Mouse (Mus musculus): Measurements from ENCODE around the gene Gcdh. TPM values are rescaled to one million over a fixed set of nuclear protein-coding genes. Genes with fewer than 3 reads are reported as not detected.
A peak's percentile ranks its signal among the peaks of the same experiment; 100 is the strongest.

Gcdh gene
- polyA plus RNA-seq, 1 experiment from 2014 or later: 27.3 TPM

- no peak overlapping the region for H3K4me2 ChIP-seq (ENCODE audit: low read depth, low read length)
- no peak overlapping the region for H3K4me3 ChIP-seq (ENCODE audit: low read depth, low read length)
- ATAC-seq (ENCODE audit: low read depth): no peak
- no peaks in the 10 kb centered on the region for H3K27me3 ChIP-seq (replicated peaks; ENCODE audit: control insufficient read depth, insufficient read depth, low read length)
- 83% methylated on average over 5 of the region's 5 CpGs for WGBS
- no peak overlapping the region for H3K9ac ChIP-seq (ENCODE audit: low read depth, low read length)
- peaks cover 6% of the 10 kb centered on the region; the same call in 1 of the 2 replicates for H3K4me1 ChIP-seq (ENCODE audit: control insufficient read depth, insufficient read depth, low read length)
- DNase-seq (ENCODE audit: low spot score): no peak
- H3K36me3 ChIP-seq (ENCODE audit: control insufficient read depth, insufficient read depth, low read length): peaks cover 2% of the 10 kb centered on the region; the same call in 1 of the 2 replicates
- no peak overlapping the region for H3K27ac ChIP-seq (replicated peaks; ENCODE audit: low read depth, low read length)
- H3K9me3 ChIP-seq (ENCODE audit: control insufficient read depth, low read length): no peaks in the 10 kb centered on the region
Observed at GRCm38 (mm10) chr8:84895963-84896362, 2.2 kb upstream of the Gcdh start.

DNA sequence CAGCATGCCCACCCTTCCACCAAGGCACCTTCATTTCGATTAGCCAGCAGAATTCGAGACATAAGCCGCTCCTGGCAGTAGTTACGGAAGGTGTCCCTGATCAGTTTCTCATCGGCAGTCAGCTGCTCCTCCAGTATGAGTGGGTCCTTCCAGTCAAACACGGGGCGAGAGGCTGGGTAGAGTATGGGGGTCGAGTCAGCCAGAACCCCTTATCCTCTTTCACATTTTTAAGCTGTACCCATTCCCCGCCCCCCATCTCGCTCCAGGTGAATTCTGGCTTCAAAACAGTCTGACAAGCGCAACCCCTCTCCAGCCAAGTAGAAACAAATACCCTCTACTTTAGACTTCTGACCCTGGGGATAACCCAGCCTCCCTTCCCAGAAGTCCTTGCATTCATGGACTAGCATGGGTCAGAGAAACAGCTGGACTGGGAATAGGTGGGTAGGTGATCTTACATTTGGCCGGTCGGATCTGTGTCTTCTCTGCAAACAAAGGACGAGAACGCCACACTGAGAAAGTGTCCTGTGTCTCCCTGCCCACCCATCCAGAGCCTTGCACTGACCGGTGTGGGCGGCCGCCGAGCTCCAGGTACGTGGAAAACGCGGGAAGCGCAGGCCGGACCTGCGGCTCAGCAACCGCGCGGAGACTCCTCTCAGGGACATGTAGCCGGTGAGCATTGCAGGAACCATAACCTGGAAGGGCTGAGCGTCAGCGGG lies 570 bp downstream of the Gcdh start:
- Histone ChIP-seq H3K9me3 (ENCODE audit: control insufficient read depth, low read length) (no peaks in the 10 kb centered on the region), H3K4me2 (ENCODE audit: low read depth, low read length) (peak overlapping the region; percentile 90), H3K9ac (ENCODE audit: low read depth, low read length) (peak overlapping the region; percentile 80), H3K4me3 (ENCODE audit: low read depth, low read length) (peak overlapping the region; percentile 78), H3K27ac (replicated peaks; ENCODE audit: low read depth, low read length) (no peak overlapping the region), H3K4me1 (ENCODE audit: control insufficient read depth, insufficient read depth, low read length) (peaks cover 6% of the 10 kb centered on the region; the same call in 1 of the 2 replicates), H3K36me3 (ENCODE audit: control insufficient read depth, insufficient read depth, low read length) (peaks cover 14% of the 10 kb centered on the region), H3K27me3 (replicated peaks; ENCODE audit: control insufficient read depth, insufficient read depth, low read length) (no peaks in the 10 kb centered on the region)
- ATAC-seq (ENCODE audit: low read depth): peak; percentile 31
- DNase-seq (ENCODE audit: low spot score): no peak
- 8% methylated on average over 31 of the region's 31 CpGs for WGBS

- ATAC-seq (ENCODE audit: low read depth) (no peak), DNase-seq (ENCODE audit: low spot score) (no peak)
- Histone ChIP-seq H3K9ac (ENCODE audit: low read depth, low read length) (no peak overlapping the region), H3K27ac (replicated peaks; ENCODE audit: low read depth, low read length) (no peak overlapping the region), H3K36me3 (ENCODE audit: control insufficient read depth, insufficient read depth, low read length) (peaks cover 43% of the 10 kb centered on the region), H3K9me3 (ENCODE audit: control insufficient read depth, low read length) (no peaks in the 10 kb centered on the region), H3K4me1 (ENCODE audit: control insufficient read depth, insufficient read depth, low read length) (peaks cover 6% of the 10 kb centered on the region; the same call in 1 of the 2 replicates), H3K4me2 (ENCODE audit: low read depth, low read length) (no peak overlapping the region), H3K27me3 (replicated peaks; ENCODE audit: control insufficient read depth, insufficient read depth, low read length) (no peaks in the 10 kb centered on the region), H3K4me3 (ENCODE audit: low read depth, low read length) (no peak overlapping the region)
- 100% methylated on average over 1 of the region's 1 CpGs for WGBS
Observed at GRCm38 (mm10) chr8:84889141-84889540, 4.6 kb downstream of the Gcdh start.

DNA sequence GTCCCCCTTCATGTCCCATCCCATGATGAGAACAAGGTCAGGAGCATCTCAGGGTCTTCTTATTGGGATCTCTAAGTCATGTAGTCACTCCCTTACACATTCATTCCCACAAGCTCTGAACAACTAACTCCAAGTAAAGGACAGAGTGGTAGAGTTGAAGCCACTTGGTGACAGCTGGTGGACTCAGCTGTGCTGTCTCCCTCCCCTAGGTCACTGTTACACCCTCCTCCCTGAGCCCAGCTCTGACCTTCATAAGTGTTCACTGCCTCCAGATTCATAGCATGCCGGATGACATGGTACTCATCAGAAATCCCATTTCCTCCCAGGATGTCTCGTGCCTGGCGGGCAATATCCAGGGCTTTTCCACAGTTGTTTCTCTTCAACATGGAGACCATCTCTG lies 5.4 kb downstream of the Gcdh start:
- Histone ChIP-seq H3K27me3 (replicated peaks; ENCODE audit: control insufficient read depth, insufficient read depth, low read length) (no peaks in the 10 kb centered on the region), H3K27ac (replicated peaks; ENCODE audit: low read depth, low read length) (no peak overlapping the region), H3K9me3 (ENCODE audit: control insufficient read depth, low read length) (no peaks in the 10 kb centered on the region), H3K4me3 (ENCODE audit: low read depth, low read length) (no peak overlapping the region), H3K4me2 (ENCODE audit: low read depth, low read length) (no peak overlapping the region), H3K9ac (ENCODE audit: low read depth, low read length) (no peak overlapping the region), H3K4me1 (ENCODE audit: control insufficient read depth, insufficient read depth, low read length) (peaks cover 6% of the 10 kb centered on the region; the same call in 1 of the 2 replicates), H3K36me3 (ENCODE audit: control insufficient read depth, insufficient read depth, low read length) (peaks cover 47% of the 10 kb centered on the region)
- 93% methylated on average over 3 of the region's 3 CpGs for WGBS
- DNase-seq (ENCODE audit: low spot score): no peak
- ATAC-seq (ENCODE audit: low read depth): no peak

- Histone ChIP-seq H3K4me2 (ENCODE audit: low read depth, low read length) (no peak overlapping the region), H3K36me3 (ENCODE audit: control insufficient read depth, insufficient read depth, low read length) (peaks cover 38% of the 10 kb centered on the region), H3K9me3 (ENCODE audit: control insufficient read depth, low read length) (no peaks in the 10 kb centered on the region), H3K9ac (ENCODE audit: low read depth, low read length) (no peak overlapping the region), H3K27ac (replicated peaks; ENCODE audit: low read depth, low read length) (no peak overlapping the region), H3K4me3 (ENCODE audit: low read depth, low read length) (no peak overlapping the region), H3K4me1 (ENCODE audit: control insufficient read depth, insufficient read depth, low read length) (no peaks in the 10 kb centered on the region), H3K27me3 (replicated peaks; ENCODE audit: control insufficient read depth, insufficient read depth, low read length) (no peaks in the 10 kb centered on the region)
- WGBS: 91% methylated on average over 4 of the region's 4 CpGs
- DNase-seq (ENCODE audit: low spot score) (no peak), ATAC-seq (ENCODE audit: low read depth) (no peak)
Observed at GRCm38 (mm10) chr8:84884728-84885127, 9.0 kb downstream of the Gcdh start.

GRCm38 (mm10) chr8:84878915-84879314 lies 14.8 kb downstream of the Gcdh start:
- Histone ChIP-seq H3K9ac (ENCODE audit: low read depth, low read length) (no peak overlapping the region), H3K9me3 (ENCODE audit: control insufficient read depth, low read length) (no peaks in the 10 kb centered on the region), H3K27ac (replicated peaks; ENCODE audit: low read depth, low read length) (no peak overlapping the region), H3K27me3 (replicated peaks; ENCODE audit: control insufficient read depth, insufficient read depth, low read length) (no peaks in the 10 kb centered on the region), H3K36me3 (ENCODE audit: control insufficient read depth, insufficient read depth, low read length) (peaks cover 4% of the 10 kb centered on the region), H3K4me2 (ENCODE audit: low read depth, low read length) (no peak overlapping the region), H3K4me3 (ENCODE audit: low read depth, low read length) (no peak overlapping the region), H3K4me1 (ENCODE audit: control insufficient read depth, insufficient read depth, low read length) (no peaks in the 10 kb centered on the region)
- DNase-seq (ENCODE audit: low spot score) (no peak), ATAC-seq (ENCODE audit: low read depth) (no peak)
- WGBS: 81% methylated on average over 1 of the region's 1 CpGs

DNA sequence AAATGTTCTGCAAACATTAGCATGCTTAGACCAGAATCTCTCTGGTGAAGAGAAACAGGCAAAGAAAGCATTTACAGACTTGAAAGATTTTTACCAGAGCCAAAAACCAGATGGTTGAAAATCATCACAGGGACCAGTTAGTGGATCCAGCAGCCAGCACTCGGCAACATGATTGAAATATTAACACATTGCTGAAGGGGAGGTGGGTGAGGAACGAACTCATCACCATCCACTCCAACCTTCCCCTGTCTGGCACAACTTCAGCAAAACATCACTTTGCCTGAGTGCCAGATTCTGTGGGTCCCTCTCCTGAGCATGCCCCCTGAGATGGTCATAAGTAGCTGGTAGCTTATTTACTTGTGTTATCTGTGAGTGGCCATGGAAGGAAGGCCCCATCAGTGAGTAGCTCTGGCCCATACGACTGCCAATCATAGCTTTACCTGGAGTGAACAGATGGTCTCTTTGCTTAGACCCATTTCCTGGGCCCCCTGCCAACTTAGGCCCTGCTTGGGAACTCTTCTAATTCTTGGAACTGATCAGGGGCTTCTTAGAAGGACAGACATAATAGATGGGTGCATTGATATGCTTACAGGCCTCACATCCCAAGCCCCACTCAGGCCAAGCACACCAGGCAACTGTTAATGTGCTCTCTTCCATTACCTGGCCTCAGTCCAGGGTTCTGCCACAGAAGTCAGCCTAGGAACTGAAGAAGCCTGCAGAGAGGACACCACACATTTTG lies 16.3 kb downstream of the Gcdh start:
- no peaks in the 10 kb centered on the region for H3K9me3 ChIP-seq (ENCODE audit: control insufficient read depth, low read length)
- H3K27ac ChIP-seq (replicated peaks; ENCODE audit: low read depth, low read length): no peak overlapping the region
- H3K36me3 ChIP-seq (ENCODE audit: control insufficient read depth, insufficient read depth, low read length): no peaks in the 10 kb centered on the region; the same call in 1 of the 2 replicates
- H3K4me3 ChIP-seq (ENCODE audit: low read depth, low read length): no peak overlapping the region
- WGBS: 68% methylated on average over 3 of the region's 3 CpGs
- no peaks in the 10 kb centered on the region for H3K27me3 ChIP-seq (replicated peaks; ENCODE audit: control insufficient read depth, insufficient read depth, low read length)
- H3K4me1 ChIP-seq (ENCODE audit: control insufficient read depth, insufficient read depth, low read length): peaks cover 7% of the 10 kb centered on the region
- no peak overlapping the region for H3K9ac ChIP-seq (ENCODE audit: low read depth, low read length)
- H3K4me2 ChIP-seq (ENCODE audit: low read depth, low read length): no peak overlapping the region
- DNase-seq (ENCODE audit: low spot score) (peak; percentile 5), ATAC-seq (ENCODE audit: low read depth) (no peak)

DNA sequence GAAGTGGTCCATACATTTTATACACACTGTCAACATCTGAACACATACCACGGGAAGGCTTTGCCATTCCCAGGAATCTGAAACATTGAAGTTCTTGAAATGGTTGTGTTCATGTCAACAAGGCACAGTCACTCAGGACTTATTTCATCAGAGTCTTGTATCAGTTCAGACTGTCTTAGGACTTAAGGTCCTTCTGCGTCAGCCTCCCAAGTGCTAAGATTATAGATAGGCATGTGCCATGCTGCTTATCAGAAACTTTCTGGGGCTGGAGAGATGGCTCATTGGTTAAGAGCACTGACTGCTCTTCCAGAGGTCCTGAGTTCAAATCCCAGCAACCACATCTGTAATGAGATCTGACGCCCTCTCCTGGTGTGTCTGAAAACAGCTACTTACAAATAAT lies 19.4 kb downstream of the Gcdh start:
- Histone ChIP-seq H3K27me3 (replicated peaks; ENCODE audit: control insufficient read depth, insufficient read depth, low read length) (no peaks in the 10 kb centered on the region), H3K27ac (replicated peaks; ENCODE audit: low read depth, low read length) (no peak overlapping the region), H3K4me2 (ENCODE audit: low read depth, low read length) (no peak overlapping the region), H3K9me3 (ENCODE audit: control insufficient read depth, low read length) (no peaks in the 10 kb centered on the region), H3K4me1 (ENCODE audit: control insufficient read depth, insufficient read depth, low read length) (peaks cover 14% of the 10 kb centered on the region), H3K4me3 (ENCODE audit: low read depth, low read length) (no peak overlapping the region), H3K9ac (ENCODE audit: low read depth, low read length) (no peak overlapping the region), H3K36me3 (ENCODE audit: control insufficient read depth, insufficient read depth, low read length) (peaks cover 9% of the 10 kb centered on the region)
- ATAC-seq (ENCODE audit: low read depth) (no peak), DNase-seq (ENCODE audit: low spot score) (no peak)
- WGBS: 91% methylated on average over 3 of the region's 3 CpGs
